ENCODE assay signal across 26 mouse cellular contexts in the genomic region with DNA sequence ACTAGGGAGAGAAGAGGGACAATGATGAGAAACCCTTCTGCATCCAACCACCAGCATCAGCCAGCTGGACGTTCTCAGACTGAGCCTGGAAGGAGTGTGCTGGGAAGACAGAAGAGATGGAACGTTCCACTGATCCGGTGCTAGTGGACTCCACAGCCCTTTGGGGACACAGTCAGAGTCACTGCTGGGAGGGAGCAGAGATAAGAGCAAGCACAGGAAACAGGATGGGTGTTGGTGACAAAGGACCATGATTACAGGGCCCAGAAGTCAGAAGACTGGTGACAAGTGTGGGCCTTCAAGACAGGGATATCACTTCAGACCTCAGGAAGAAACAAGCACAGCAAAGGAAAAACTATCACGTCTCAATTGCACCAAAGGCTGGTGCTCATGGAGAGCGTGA. TPM values are rescaled to one million over a fixed set of nuclear protein-coding genes. Genes with fewer than 3 reads are reported as not detected.
DNase-seq lines count a peak whose midpoint lies in the region; ATAC-seq lines count a peak whose summit lies in the region.
"Had no signal": no experiment of that assay in that cellular context is flagged by ENCODE, and none has a peak within 500 bp of the region (broad histone marks: within the 10 kb centered on the region; RNA-seq: fewer than 3 reads in every experiment).

No protein-coding gene starts in this region.

- 44% methylated on average over 5 of the region's 5 CpGs for WGBS in heart, embryonic 13.5 days
- WGBS in liver, embryonic 16.5 days (ENCODE audit: insufficient replicate concordance): 19% methylated on average over 5 of the region's 5 CpGs
- WGBS in liver, embryonic 11.5 days: 39% methylated on average over 5 of the region's 5 CpGs

- H3K4me3 ChIP-seq in heart, embryonic 13.5 days: no peak overlapping the region
- H3K4me3 ChIP-seq in liver, embryonic 16.5 days (ENCODE audit: low read depth, low read length): no peak overlapping the region
- no peak overlapping the region for H3K4me3 ChIP-seq in liver, embryonic 11.5 days (ENCODE audit: low read depth, low read length)
- H3K4me3 ChIP-seq: erythroblast, embryonic 14.5 days; forebrain, embryonic 12.5 days; limb, embryonic 13.5 days; liver, embryonic 13.5 days; lung, embryonic 15.5 days; midbrain, embryonic 12.5 days; myocyte; neural tube, embryonic 12.5 days had no signal

- no peak overlapping the region for H3K9ac ChIP-seq in heart, embryonic 13.5 days
- no peak overlapping the region for H3K9ac ChIP-seq in liver, embryonic 16.5 days (ENCODE audit: low read depth, low read length)
- no peak overlapping the region for H3K9ac ChIP-seq in liver, embryonic 11.5 days (ENCODE audit: low read depth, low read length)
- H3K9ac ChIP-seq: forebrain, embryonic 12.5 days; forebrain, postnatal 0 days; limb, embryonic 13.5 days; liver, embryonic 13.5 days; lung, embryonic 15.5 days; midbrain, embryonic 12.5 days; neural tube, embryonic 12.5 days had no signal

- H3K4me2 ChIP-seq in heart, embryonic 13.5 days: no peak overlapping the region
- no peak overlapping the region for H3K4me2 ChIP-seq in liver, embryonic 16.5 days (ENCODE audit: low read depth, low read length)
- no peak overlapping the region for H3K4me2 ChIP-seq in liver, embryonic 11.5 days
- H3K4me2 ChIP-seq: forebrain, embryonic 12.5 days; limb, embryonic 13.5 days; liver, embryonic 13.5 days; lung, embryonic 15.5 days; midbrain, embryonic 12.5 days; neural tube, embryonic 12.5 days had no signal

- peak overlapping the region; percentile 36; the same call in 1 of the 2 replicates for H3K27ac ChIP-seq in heart, embryonic 13.5 days (replicated peaks)
- no peak overlapping the region for H3K27ac ChIP-seq in liver, embryonic 16.5 days (ENCODE audit: low read length)
- H3K27ac ChIP-seq in liver, embryonic 11.5 days (ENCODE audit: low read depth, low read length): no peak overlapping the region
- H3K27ac ChIP-seq: forebrain, embryonic 12.5 days; limb, embryonic 13.5 days; liver, embryonic 13.5 days; lung, embryonic 15.5 days; midbrain, embryonic 12.5 days; neural tube, embryonic 12.5 days had no signal

- no peaks in the 10 kb centered on the region for H3K36me3 ChIP-seq in heart, embryonic 13.5 days
- H3K36me3 ChIP-seq in liver, embryonic 16.5 days (ENCODE audit: control insufficient read depth, insufficient read depth): no peaks in the 10 kb centered on the region
- H3K36me3 ChIP-seq in liver, embryonic 11.5 days (ENCODE audit: control insufficient read depth, insufficient read depth, low read length): no peaks in the 10 kb centered on the region
- H3K36me3 ChIP-seq: forebrain, embryonic 12.5 days; limb, embryonic 13.5 days; liver, embryonic 13.5 days; lung, embryonic 15.5 days; midbrain, embryonic 12.5 days; neural tube, embryonic 12.5 days had no signal

- no peak for DNase-seq in heart, postnatal 14 days
- no peak for DNase-seq in liver, embryonic 11.5 days (ENCODE audit: low spot score)
- no peak for DNase-seq in gastrocnemius, postnatal 36 days
- DNase-seq: adrenal gland, postnatal 14 days; cerebellum, adult 11 months; cerebellum, adult 9-10 months; forebrain, postnatal 0 days; kidney, adult 2 months; kidney, postnatal 36 days; liver, embryonic 13.5 days; right cerebral cortex, adult 18-20 months; spleen, adult 18-20 months; thymus, postnatal 14 days had no signal

- no peaks in the 10 kb centered on the region; the same call in 1 of the 2 replicates for H3K27me3 ChIP-seq in heart, embryonic 13.5 days (replicated peaks)
- H3K27me3 ChIP-seq in liver, embryonic 16.5 days (ENCODE audit: control insufficient read depth, insufficient read depth, low read depth, low read length): no peaks in the 10 kb centered on the region
- no peaks in the 10 kb centered on the region for H3K27me3 ChIP-seq in liver, embryonic 11.5 days (replicated peaks; ENCODE audit: control insufficient read depth, insufficient read depth, low read length)
- H3K27me3 ChIP-seq: forebrain, embryonic 12.5 days; limb, embryonic 13.5 days; liver, embryonic 13.5 days; lung, embryonic 15.5 days; midbrain, embryonic 12.5 days; neural tube, embryonic 12.5 days had no signal

- peaks cover 9% of the 10 kb centered on the region for H3K4me1 ChIP-seq in heart, embryonic 13.5 days
- H3K4me1 ChIP-seq in liver, embryonic 16.5 days (ENCODE audit: control insufficient read depth, low read depth, low read length): no peaks in the 10 kb centered on the region
- H3K4me1 ChIP-seq in liver, embryonic 11.5 days (replicated peaks; ENCODE audit: control insufficient read depth, insufficient read depth, low read length): no peaks in the 10 kb centered on the region
- H3K4me1 ChIP-seq: limb, embryonic 13.5 days; liver, embryonic 13.5 days; lung, embryonic 15.5 days; neural tube, embryonic 12.5 days had no signal

- no peaks in the 10 kb centered on the region for H3K9me3 ChIP-seq in heart, embryonic 13.5 days
- H3K9me3 ChIP-seq in liver, embryonic 16.5 days (replicated peaks; ENCODE audit: control insufficient read depth, low read length): no peaks in the 10 kb centered on the region
- H3K9me3 ChIP-seq in liver, embryonic 11.5 days (ENCODE audit: control insufficient read depth, low read length): no peaks in the 10 kb centered on the region
- H3K9me3 ChIP-seq: limb, embryonic 13.5 days; liver, embryonic 13.5 days; lung, embryonic 15.5 days; midbrain, embryonic 12.5 days; neural tube, embryonic 12.5 days had no signal

- no peak for ATAC-seq in heart, embryonic 13.5 days (ENCODE audit: extremely low read depth, insufficient number of reproducible peaks, low FRiP score, low TSS enrichment)
- 0 out of 2 replicates have a peak, but pooled peaks have one; percentile 9 for ATAC-seq in liver, embryonic 16.5 days (ENCODE audit: low read depth)
- no peak for ATAC-seq in liver, embryonic 11.5 days (replicated peaks; ENCODE audit: low FRiP score)
- ATAC-seq in erythroid progenitor cell, adult 5-6 weeks (replicated peaks; ENCODE audit: low FRiP score, poor library complexity, severe bottlenecking): 0 out of 2 replicates have a peak, but pooled peaks have one; percentile 21
- 0 out of 2 replicates have a peak, but pooled peaks have one; percentile 6 for ATAC-seq in megakaryocyte progenitor cell, adult 5-6 weeks (replicated peaks; ENCODE audit: poor library complexity)
- ATAC-seq: CD4-positive, CD25-positive, alpha-beta regulatory T cell, adult 4 months; forebrain, postnatal 0 days; hindbrain, embryonic 16.5 days had no signal

- intact Hi-C loops in heart, postnatal 14 days (cut with DNase I): no loop called here
- intact Hi-C loops in gastrocnemius, postnatal 36 days (cut with DNase I): no loop called here

RNA-seq across cellular contexts. Expression of gene Agap1, which starts 25.9 kb away (rescaled TPM):
- polyA plus RNA-seq in heart, embryonic 13.5 days (2015; fragmentation: Nextera tagmentation; extraction: Ambion mirVana): 7.1 TPM in 2 replicates
- total RNA-seq in heart, postnatal 14 days (2021): 10 to 100 TPM; 47.7 to 49.8 TPM
- polyA plus RNA-seq in liver, embryonic 16.5 days (2015; fragmentation: Nextera tagmentation; extraction: Ambion mirVana): 0.85 and 1.1 TPM in 2 replicates
- polyA plus RNA-seq in liver, embryonic 11.5 days (2014; fragmentation: Nextera tagmentation; extraction: Ambion mirVana): 4.6 and 5.4 TPM in 2 replicates
- total RNA-seq in erythroid progenitor cell, adult 5-6 weeks (2015; ENCODE audit: low replicate concordance): 8.4 and 11.2 TPM in 2 replicates
- total RNA-seq in erythroid progenitor cell, adult 5-6 weeks (2017; ENCODE audit: low replicate concordance): 8.3 and 10.1 TPM in 2 replicates
- total RNA-seq in megakaryocyte progenitor cell, adult 5-6 weeks (2015): 7.8 and 9.4 TPM in 2 replicates
- 5.8 and 6.8 TPM in 2 replicates for total RNA-seq in megakaryocyte progenitor cell, adult 5-6 weeks (2017)
- total RNA-seq in gastrocnemius, postnatal 36 days (2021): 10 to 100 TPM; 16.5 to 26.3 TPM

Comparison
In these comparisons a context has a peak if more than half of its experiments do, and no peak if none do; other contexts are left out.
1. ATAC-seq: peak in liver, embryonic 16.5 days (single experiment), erythroid progenitor cell, adult 5-6 weeks (single experiment) and megakaryocyte progenitor cell, adult 5-6 weeks (single experiment); none in heart, embryonic 13.5 days (single experiment) and liver, embryonic 11.5 days (single experiment).